Mouse (Mus musculus) kidney, postnatal 0 days (tissue): ENCODE measurements around the gene Fxn. TPM values are rescaled to one million over a fixed set of nuclear protein-coding genes. Genes with fewer than 3 reads are reported as not detected.
"Not testable (repeated sequence)": the region's sequence is repeated elsewhere in the genome, so short reads cannot be mapped to it uniquely, and the experiment has no call there.

Experiments used
- ATAC-seq: fragments of 200-750 bp; cut with Nextera tagmentation; replicated peaks from 2 replicates; pipeline ENCODE4 v1.8.0; 2017; ENCODE audit warnings: low read depth, moderate number of reproducible peaks, moderate TSS enrichment, moderate library complexity; ENCODE audit not compliant: low FRiP score
- DNase-seq: peaks from one replicate; pipeline ENCODE4 v3.0.0-alpha.2; 2016; ENCODE audit warnings: low spot score
- H3K27ac ChIP-seq: fragments of 300-500 bp; sonication (generic); 2 replicates; pipeline ENCODE4 v1.5.1; 2014; ENCODE audit warnings: mild to moderate bottlenecking
- H3K27me3 ChIP-seq: fragments of 300-500 bp; sonication (generic); 2 replicates; pipeline ENCODE4 v1.6.1; 2014; ENCODE audit warnings: low read length, mixed read lengths; ENCODE audit not compliant: insufficient read depth
- H3K36me3 ChIP-seq: fragments of 300-500 bp; sonication (generic); 2 replicates; pipeline ENCODE4 v1.6.1; 2014; ENCODE audit warnings: low read length, mixed read lengths; ENCODE audit not compliant: insufficient read depth
- H3K4me1 ChIP-seq: fragments of 300-500 bp; sonication (generic); replicated peaks from 2 replicates; pipeline ENCODE4 v1.6.1; 2014; ENCODE audit warnings: antibody characterized with exemption, low read length, mixed read lengths; ENCODE audit not compliant: insufficient read depth
- H3K4me2 ChIP-seq: fragments of 300-500 bp; sonication (generic); 2 replicates; pipeline ENCODE4 v1.6.1; 2014; ENCODE audit warnings: mild to moderate bottlenecking, low read length, moderate library complexity, mixed read lengths
- H3K4me3 ChIP-seq: fragments of 300-500 bp; sonication (generic); replicated peaks from 2 replicates; pipeline ENCODE4 v1.5.1; 2014; ENCODE audit warnings: low read depth, low read length
- H3K9ac ChIP-seq: fragments of 300-500 bp; sonication (generic); 2 replicates; pipeline ENCODE4 v1.6.1; 2014; ENCODE audit warnings: low read depth, low read length
- H3K9me3 ChIP-seq: fragments of 300-500 bp; sonication (generic); replicated peaks from 2 replicates; pipeline ENCODE4 v1.6.1; 2016; ENCODE audit warnings: low read length, inconsistent platforms, mixed read lengths
- CTCF ChIP-seq: IDR thresholded peaks from 2 replicates; pipeline ENCODE4 v1.5.1; 2016; ENCODE audit warnings: antibody characterized with exemption, low read depth, mild to moderate bottlenecking, moderate library complexity
- WGBS: fragments of 180-500 bp; shearing (Covaris S2); extraction: QIAGEN DNeasy Blood & Tissue Kit; methylation state at CpG from one replicate; pipeline ENCODE4 v1.1.7; 2014; 5-methylcytosine and 5-hydroxymethylcytosine counted together
- polyA plus RNA-seq: library from polyadenylated mRNA; unstranded; fragments of >200 nt; fragmentation: Nextera tagmentation; extraction: Ambion mirVana; gene quantifications from 2 replicates; pipeline ENCODE4 v1.2.1, GENCODE M21; 2015

The Fxn gene
- polyA plus RNA-seq, 1 experiment from 2014 or later: 55.8 TPM

- no peak overlapping the region for H3K4me2 ChIP-seq
- no peak for DNase-seq
- 30% methylated on average over 9 of the region's 9 CpGs for WGBS
Measured at GRCm38 (mm10) chr19:24253657-24254260, 26.6 kb downstream of the Fxn start.

DNA sequence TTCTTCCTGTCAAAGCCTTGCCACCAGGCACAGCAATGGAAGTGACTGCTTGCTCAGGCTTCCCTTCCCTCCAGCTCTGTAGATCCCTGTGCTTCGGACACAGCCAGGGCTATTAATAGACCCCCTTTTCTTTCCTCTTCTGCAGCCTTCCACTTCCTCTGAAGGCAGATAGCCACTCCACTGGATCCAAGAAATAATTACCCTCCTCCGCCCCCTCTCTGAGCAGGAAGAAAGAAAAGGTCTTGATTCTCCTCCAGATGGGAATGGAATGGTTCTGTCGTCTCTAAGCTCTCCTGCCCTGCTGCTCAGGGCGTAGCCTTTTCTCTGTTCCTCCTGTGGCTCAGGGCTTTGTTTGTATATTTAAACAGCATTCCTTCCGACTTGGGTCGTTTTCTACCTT, 28.5 kb downstream of the Fxn start:
- no peaks in the 10 kb centered on the region for H3K27me3 ChIP-seq
- 16% methylated on average over 6 of the region's 6 CpGs for WGBS
- DNase-seq (peak; percentile 86), ATAC-seq (no peak)
- no peaks in the 10 kb centered on the region for H3K9me3 ChIP-seq
- H3K4me3 ChIP-seq: no peak overlapping the region
- peaks cover 10% of the 10 kb centered on the region for H3K4me1 ChIP-seq
- no peaks in the 10 kb centered on the region for H3K36me3 ChIP-seq
- peak overlapping the region; percentile 76 for H3K27ac ChIP-seq
- no peak overlapping the region for H3K9ac ChIP-seq
- peak overlapping the region; percentile 35; the same call in 1 of the 2 replicates for H3K4me2 ChIP-seq
- no peak for TF ChIP-seq CTCF

More at GRCm38 (mm10) chr19:24253657-24254260, 26.6 kb downstream of the Fxn start:
- peaks cover 10% of the 10 kb centered on the region for H3K4me1 ChIP-seq
- no peak overlapping the region; the same call in 1 of the 2 replicates for H3K27ac ChIP-seq
- H3K4me3 ChIP-seq: no peak overlapping the region
- H3K9me3 ChIP-seq: no peaks in the 10 kb centered on the region
- ATAC-seq: no peak
- no peaks in the 10 kb centered on the region for H3K36me3 ChIP-seq
- no peak for TF ChIP-seq CTCF
- no peaks in the 10 kb centered on the region for H3K27me3 ChIP-seq
- H3K9ac ChIP-seq: no peak overlapping the region

GRCm38 (mm10) chr19:24243340-24243739, 37.1 kb downstream of the Fxn start:
- ATAC-seq: no peak
- Histone ChIP-seq H3K27ac (no peak overlapping the region), H3K27me3 (no peaks in the 10 kb centered on the region), H3K9ac (no peak overlapping the region), H3K4me2 (no peak overlapping the region), H3K9me3 (no peaks in the 10 kb centered on the region), H3K4me3 (no peak overlapping the region), H3K36me3 (no peaks in the 10 kb centered on the region), H3K4me1 (peaks cover 12% of the 10 kb centered on the region)
- 55% methylated on average over 6 of the region's 6 CpGs for WGBS
- DNase-seq: no peak
- TF ChIP-seq CTCF: no peak

GRCm38 (mm10) chr19:24241799-24242546, 38.4 kb downstream of the Fxn start:
- H3K4me3 ChIP-seq: no peak overlapping the region
- 7% methylated on average over 14 of the region's 14 CpGs for WGBS
- DNase-seq: peak; percentile 91

GRCm38 (mm10) chr19:24241271-24241670, 39.1 kb downstream of the Fxn start:
- 70% methylated on average over 7 of the region's 8 CpGs for WGBS
- Histone ChIP-seq H3K9me3 (no peaks in the 10 kb centered on the region), H3K36me3 (no peaks in the 10 kb centered on the region), H3K27ac (0 out of 2 replicates have a peak overlapping the region, but pooled peaks have one; percentile 31), H3K4me3 (no peak overlapping the region), H3K27me3 (no peaks in the 10 kb centered on the region), H3K4me1 (peaks cover 12% of the 10 kb centered on the region), H3K9ac (no peak overlapping the region), H3K4me2 (no peak overlapping the region)
- ATAC-seq: no peak
- no peak for TF ChIP-seq CTCF
- no peak for DNase-seq

More at GRCm38 (mm10) chr19:24241799-24242546, 38.4 kb downstream of the Fxn start:
- TF ChIP-seq CTCF: no peak
- H3K4me2 ChIP-seq: peak overlapping the region; percentile 14
- H3K4me1 ChIP-seq: peaks cover 12% of the 10 kb centered on the region
- H3K27ac ChIP-seq: peak overlapping the region; percentile 31
- H3K9me3 ChIP-seq: no peaks in the 10 kb centered on the region
- no peak overlapping the region for H3K9ac ChIP-seq
- H3K36me3 ChIP-seq: no peaks in the 10 kb centered on the region
- peak; percentile 85 for ATAC-seq
- H3K27me3 ChIP-seq: no peaks in the 10 kb centered on the region

- ATAC-seq (no peak), DNase-seq (no peak)
- Histone ChIP-seq H3K9ac (no peak overlapping the region), H3K9me3 (no peaks in the 10 kb centered on the region), H3K27ac (no peak overlapping the region), H3K4me1 (peaks cover 12% of the 10 kb centered on the region), H3K27me3 (no peaks in the 10 kb centered on the region), H3K4me3 (no peak overlapping the region), H3K4me2 (no peak overlapping the region), H3K36me3 (no peaks in the 10 kb centered on the region)
- 59% methylated on average over 4 of the region's 4 CpGs for WGBS
- TF ChIP-seq CTCF: no peak
Measured at GRCm38 (mm10) chr19:24238011-24238410, 42.4 kb downstream of the Fxn start.

- H3K9ac ChIP-seq, ATAC-seq: not testable (repeated sequence)
- 100% methylated on average over 1 of the region's 1 CpGs for WGBS
Measured at GRCm38 (mm10) chr19:24232356-24232755, 48.0 kb downstream of the Fxn start.

More at GRCm38 (mm10) chr19:24232356-24232755, 48.0 kb downstream of the Fxn start:
- not testable (repeated sequence) for H3K36me3 ChIP-seq, H3K27ac ChIP-seq, DNase-seq, H3K4me2 ChIP-seq, H3K9me3 ChIP-seq, H3K4me3 ChIP-seq, H3K4me1 ChIP-seq, H3K27me3 ChIP-seq
